Mouse (Mus musculus): ENCODE results near the gene Lmo1.

Gene Lmo1

DNA sequence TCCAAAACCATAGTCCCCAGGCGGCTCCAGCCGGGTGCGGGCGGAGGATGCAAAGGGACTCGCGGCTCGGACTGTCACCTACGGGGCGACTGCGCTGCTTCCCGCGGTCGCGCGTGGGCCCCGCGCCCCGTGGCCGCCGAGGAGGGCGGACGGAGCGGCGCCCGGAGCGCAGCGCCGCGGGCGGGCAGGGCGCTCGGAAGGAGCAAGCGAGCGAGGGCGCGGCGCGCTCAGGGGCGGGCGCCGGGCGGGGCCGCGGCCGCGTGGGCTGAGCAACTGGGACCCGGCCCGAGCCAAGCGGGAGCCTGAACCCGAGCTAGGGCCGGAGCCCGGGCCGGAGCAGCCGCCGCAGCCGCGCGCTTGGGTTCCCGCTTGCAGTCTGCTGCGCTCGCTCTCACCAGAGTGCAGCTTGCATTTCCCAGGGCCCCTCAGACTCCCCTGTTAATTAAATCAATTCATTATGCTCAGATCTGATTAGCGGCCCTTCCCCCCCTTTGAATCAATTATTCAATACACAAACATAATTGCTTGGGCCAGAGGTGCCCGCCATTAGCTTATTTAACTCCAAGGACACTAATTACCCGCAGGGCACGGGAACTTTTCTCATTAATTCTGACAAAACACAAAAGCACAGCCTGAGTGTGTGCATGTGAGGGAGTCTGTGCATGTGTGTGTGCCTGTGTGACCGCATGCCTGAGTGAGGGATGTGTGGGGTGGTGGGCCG, at the start of gene Lmo1:
Gene Lmo1, minus strand, starts transcription at position 259 of the 721 bp plus-strand sequence.
- WGBS: under 1% methylated on average over 62 of the region's 67 CpGs

DNA sequence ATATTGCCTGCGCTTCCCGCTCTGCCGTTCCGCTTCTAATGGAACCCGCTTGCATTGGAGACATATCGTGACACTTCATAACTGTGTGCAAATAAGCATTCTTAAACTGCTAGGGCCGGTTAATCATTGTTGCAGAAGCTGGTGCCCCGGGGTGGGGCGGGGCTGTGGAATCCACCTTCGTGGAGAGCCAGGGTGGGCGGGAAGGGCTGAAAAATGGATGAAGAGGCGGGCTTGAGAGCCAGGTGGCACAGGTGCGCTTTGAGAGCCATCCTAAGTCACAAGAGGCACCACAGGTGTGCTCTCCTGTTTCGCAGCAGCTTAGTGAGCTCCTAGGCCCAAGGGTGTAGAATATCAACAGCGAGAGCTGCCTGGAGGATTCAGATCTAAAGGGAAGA, 46.7 kb upstream of the Lmo1 start:
- WGBS: 96% methylated on average over 15 of the region's 15 CpGs

DNA sequence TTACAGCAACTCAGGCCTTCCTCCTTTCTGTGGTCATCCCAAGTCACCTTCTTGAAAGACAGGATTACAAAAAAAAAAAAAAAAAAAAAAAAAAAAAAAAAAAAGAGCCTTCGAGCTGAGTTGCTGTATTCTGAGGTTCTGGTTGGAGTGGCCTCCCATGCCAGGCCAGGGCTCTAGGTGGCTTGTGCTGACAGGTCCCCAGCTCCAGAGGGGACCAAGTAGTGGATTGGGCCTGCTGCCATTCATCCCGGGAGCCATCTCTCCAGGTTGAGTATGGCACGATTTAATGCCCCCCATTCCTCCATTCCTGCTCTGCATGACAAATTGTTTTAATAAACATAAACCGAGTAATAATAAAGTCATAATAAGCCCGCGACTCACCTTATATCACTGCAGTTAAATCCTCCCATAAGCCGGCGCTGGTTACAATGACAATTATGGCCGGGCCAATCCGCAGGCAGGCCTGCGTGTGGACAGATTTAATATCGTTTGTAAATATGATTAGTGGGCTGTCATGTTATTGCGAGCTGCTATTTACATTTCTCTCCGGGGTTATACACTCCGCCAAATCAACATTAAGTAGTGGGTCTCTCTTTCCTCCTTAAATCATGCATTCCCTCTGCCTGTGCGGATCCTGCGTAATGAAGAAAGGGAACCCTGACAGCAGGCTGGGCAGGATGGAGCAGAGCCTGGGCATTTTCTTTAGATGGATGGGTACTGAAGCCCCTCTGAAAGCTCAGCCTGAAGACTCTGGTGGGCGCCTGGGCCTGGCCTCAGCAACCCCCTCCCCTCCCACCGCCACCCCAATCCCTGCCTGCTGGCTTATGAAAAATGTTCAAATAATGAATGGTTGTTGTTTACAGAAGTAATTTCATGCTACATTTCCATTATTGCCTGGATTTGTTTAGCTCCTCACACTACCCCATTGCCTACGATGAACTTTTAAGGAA, 46.0 kb upstream of the Lmo1 start:
- 97% methylated on average over 20 of the region's 20 CpGs for WGBS

DNA sequence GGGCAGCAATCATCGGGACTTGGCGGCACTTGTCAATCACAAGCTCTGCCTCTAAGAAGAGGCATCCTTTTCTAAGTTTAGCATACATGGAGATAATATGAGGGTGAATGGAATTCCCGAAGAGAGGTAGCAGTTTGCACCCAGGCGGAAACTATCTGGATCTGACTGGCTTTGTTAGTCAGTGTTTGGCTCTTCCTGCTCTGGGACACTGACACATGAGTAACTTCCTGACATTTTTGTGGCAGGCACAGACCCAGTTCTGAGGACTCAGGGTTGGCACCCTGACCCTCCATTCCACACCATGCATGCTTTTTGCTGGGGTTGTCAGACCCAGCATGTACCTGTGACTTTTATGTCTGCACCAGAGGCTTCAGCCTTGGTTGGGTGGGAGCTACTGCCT, 45.0 kb upstream of the Lmo1 start:
- 85% methylated on average over 4 of the region's 4 CpGs for WGBS

DNA sequence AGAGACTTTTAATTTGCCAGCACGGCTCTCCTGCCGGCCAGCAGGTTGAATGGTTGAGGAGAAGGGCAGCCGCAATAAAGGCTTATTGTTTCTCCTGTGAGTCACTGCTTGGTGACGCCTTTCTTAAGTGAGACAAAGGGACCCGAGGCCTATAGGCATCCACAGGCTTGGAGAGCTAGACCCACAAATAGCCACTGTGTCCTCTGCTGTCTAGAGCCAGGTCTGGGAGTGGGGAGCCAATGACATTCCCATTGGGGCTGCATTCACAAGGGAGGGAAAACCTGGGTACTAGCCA, 43.9 kb upstream of the Lmo1 start:
- 48% methylated on average over 5 of the region's 5 CpGs for WGBS

DNA sequence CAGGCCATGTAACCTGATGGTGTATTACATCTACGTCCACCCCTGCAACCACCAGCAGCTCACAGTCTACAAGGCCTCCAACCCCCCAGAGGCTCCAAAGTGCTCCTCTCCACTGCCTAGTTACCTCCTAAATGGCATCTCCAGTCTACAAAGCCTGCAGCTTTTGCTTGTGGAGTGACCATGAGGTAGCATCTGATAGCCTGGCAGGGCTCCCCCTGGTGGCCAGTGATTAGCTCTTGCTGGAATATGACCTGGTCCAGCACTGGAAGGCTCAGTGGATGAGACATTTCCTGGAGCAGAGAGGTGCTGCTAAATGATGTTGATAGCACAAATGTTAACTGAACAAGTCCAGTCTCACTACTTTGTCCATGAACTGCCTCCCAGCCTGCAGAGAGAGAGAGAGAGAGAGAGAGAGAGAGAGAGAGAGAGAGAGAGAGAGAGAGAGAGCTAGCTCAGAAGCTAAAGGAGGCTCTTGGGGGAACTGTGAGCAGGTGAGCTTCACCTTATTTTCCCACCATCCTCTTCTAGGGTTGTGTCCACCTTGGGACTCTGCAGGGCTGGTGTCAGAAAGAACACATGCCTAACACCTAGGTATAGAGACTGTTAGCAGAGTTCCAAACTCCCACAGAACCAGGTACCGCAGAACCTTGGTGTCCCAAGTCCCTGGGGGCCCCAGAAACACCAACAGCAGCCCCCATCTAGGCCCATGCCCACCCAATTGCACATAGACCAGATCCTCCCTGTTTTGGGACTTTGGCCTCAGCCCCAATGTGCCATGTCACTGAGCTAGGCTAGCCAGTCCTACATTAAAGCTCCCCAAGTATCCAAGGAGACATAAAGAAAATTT, 43.3 kb upstream of the Lmo1 start:
- WGBS: 93% methylated on average over 2 of the region's 2 CpGs

DNA sequence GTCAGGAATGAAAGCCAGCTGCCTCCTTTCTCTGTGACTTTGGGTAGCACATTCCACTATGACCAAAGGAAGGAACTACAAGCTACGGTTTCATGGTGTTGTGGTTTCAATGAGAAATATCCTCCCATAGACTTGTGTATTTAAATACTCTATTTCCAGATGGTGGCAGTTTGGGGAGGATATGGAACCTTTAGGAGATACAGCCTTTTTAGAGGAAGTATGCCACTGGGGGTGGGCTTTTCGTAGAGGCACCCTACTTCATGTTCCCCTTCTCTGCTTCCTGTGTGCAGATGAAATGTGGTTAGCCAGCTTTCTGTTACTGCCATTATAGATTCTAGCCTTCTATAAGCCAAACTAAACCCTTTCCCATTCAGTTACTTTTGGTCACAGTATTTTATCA, 34.8 kb upstream of the Lmo1 start:
- WGBS: 81% methylated on average over 2 of the region's 2 CpGs

DNA sequence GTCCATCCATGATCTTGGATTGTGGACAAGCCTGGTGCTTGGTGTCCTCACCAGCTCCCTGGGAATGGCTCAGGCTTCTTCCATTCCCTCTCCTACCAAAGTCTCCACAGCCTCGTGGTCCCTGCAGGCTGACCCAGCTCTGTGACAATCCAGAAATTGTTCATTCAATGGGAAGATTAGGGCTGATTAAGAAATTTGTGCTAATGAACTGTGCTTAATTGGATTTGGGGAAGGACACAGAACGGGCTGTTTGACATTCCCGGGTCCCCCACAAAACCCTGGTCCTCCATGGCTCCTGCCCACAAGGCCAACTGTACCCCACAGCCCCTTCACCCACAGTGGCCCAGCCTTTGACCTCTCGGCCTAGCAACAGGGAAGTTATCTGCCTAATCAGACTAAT, 32.8 kb upstream of the Lmo1 start:
- WGBS: 70% methylated on average over 4 of the region's 4 CpGs

DNA sequence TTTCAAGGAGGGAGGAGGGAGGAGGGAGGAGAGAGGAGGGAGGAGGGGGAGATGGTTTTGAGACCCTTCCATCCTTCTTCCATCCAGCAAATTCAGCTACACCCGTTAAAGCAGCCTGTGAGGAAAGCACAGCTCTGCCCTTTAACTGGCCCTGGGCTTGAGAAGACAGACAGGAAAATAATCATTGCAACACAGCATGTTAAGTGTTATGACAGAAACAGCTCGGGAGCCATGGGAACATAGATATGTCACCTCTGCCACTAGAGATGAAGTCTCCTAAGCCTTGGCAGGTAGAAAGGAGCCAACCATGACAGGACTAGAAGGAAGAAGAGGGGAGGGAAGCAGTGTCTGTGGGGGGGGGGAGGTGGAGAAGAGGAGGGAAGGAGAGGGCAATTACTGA, 31.4 kb upstream of the Lmo1 start:
- WGBS: 79% methylated on average over 2 of the region's 2 CpGs

DNA sequence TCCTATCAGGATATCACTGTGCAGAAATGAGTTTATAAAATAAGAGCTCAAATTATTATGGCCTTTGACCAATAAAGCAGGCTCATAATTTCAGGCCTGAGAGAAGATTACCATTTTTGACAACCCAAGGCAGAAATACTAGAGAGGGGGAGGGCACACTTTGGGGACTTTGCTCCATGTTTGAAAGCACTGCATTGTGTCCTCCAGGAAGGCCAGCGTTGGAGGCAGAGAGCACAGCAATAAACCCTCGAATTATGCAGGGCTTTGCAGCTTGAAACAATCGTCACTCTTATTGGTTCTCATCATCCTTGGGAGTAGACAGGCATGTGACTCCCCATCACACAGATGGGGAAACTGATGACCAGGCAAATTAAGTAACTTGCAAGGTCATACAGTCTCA, 28.1 kb upstream of the Lmo1 start:
- 57% methylated on average over 3 of the region's 3 CpGs for whole genome bisulfite sequencing

DNA sequence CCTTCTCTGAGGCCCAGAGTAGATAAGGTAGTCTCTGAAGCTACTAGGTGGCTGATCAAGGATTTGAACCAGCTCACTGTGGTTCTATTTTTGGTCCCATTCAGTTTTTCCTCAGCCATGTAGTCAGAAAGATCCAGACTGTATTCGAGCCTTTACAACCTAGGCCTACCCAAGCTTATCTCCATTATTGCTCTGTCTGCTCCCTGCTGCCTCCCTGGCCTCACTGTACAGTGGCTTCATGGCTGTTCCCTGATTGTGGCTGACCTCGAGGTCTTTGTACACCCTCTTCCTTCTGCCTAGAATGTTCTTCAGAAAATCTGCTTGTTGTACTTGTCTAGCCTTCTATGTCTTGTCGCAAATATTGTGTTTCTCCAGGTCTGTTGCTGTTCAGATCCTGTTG, 25.6 kb upstream of the Lmo1 start:
- 89% methylated on average over 3 of the region's 3 CpGs for WGBS

DNA sequence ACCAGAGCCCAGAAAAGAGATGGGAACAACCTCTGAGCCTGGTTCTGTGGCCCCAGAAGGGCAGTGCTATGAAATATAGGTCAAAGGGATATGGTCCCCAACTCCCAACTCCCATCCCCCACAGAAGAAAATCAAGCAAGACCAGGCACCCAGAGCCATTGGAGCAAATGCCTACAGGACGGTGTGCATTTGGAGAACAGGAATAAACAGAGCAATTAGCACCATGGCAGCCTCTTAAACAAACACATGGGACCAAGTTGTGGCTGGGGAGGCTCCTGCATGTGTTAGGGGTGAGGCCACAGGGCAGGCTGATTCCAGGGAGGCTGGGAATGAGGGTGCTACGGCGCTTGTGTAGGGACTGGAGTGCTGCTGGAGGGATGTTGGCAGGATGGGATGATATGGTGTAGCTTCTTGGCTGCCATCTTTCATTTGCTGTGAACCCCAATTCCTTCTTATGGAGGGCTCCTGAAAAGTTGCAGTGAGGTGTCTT, 22.2 kb upstream of the Lmo1 start:
- 78% methylated on average over 3 of the region's 3 CpGs for WGBS

DNA sequence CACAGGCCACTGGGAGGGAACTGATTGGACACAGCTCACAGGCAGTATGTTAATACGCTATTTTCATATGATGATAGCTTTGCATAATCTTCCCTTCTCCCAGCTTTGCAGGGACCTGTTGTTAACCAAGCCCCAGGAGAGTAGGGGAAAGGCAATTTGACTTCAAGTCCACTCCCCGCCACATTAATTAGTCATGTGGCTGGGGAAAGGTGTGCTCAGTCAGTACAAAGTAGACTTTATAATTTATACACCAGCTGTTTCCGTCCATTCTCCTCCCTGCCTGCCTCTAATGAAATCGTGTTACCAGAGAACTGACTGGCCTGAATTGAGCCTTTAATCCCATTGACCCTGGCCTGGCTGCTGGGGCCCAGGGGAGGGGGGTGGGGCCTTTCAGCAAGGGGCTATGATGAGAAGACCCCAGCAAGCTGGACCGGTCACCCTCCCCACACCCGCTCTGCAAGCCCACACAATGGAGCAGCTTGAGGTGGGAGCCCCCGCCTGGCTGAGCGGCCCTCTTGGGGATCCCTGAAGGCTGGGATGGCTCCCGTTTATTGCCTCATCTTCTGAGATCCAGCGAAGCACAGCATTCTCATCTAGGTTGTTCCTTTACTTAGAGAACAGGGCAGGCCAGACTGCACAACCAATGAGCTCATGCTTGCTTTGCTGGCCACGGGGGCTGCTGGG, 21.5 kb upstream of the Lmo1 start:
- 60% methylated on average over 11 of the region's 11 CpGs for WGBS

DNA sequence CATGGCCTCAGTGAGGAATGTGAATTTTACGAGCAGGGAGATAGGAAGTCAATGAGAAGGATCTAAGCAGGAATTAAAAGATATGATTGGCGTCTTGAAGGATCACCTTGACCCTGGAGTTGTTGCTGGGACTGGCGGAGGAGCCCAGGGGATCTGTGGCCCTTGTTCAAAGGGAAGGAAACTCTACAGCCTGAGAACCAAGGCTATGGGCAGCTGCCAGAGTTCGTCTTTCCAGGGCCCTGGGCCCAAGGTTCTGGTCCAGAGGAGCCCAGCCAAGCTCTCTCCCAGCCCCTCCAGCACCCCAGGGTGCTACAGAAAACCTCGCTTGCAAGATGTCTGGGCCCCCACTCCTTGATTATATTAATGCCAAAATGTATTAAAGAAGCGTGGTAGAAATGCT, 21.0 kb upstream of the Lmo1 start:
- 81% methylated on average over 6 of the region's 6 CpGs for WGBS

DNA sequence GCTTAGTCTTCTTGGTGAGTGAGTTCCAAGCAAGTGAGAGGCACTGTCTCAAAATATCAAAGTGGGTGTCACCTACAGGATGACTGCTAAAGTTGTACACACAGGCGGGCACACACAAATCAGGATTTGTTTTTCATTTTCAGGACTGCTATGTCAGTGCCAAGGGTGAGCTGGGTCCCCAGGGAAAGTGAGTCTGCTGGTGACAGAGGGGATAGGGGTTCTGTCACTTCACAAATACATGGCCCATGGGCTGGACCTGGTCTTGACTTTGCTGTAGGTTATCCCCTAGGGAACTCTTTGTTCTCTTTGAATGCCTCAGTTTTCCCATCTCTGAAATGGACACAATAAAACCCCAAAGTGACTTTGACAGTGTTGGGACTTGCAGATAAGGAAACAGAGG, 19.8 kb upstream of the Lmo1 start:
- 70% methylated on average over 1 of the region's 1 CpGs for WGBS

DNA sequence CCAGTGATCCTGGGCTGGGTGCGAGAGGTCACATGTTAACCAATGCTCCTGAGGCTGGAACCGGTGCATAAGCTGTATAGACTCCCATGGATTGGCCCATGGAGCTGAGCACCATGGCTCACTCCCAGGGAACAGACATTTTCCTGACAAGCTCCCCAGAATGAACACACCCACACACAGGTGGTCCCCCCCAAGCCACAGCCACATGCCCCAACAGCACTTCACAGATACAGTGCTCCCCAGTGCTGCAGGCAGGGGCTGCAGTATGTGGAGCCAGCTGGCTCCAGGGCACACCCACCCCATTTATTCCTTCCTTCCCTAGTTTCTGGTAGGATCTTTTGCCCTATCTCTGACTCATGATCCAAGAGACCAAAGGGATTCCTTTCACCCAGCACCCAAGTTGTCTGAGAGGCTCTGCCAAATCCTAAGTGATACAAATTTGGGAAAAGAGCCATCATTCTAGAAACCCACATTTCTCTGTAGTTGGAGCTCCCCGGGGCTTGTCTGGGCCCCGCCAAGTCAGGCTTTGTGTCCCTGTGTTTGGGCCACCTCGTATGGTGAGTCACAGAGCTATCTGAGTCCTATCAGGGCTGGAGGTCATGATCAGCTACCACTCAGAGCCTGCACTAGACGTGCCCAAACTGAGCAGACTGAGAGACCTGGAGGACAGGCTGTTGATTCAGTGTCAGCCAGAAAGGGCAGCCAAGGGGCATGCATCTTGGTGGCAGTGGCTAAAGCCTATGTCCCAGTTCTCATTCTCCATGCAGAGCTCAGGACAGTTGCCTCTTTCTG, 12.4 kb upstream of the Lmo1 start:
- WGBS: 68% methylated on average over 6 of the region's 6 CpGs

DNA sequence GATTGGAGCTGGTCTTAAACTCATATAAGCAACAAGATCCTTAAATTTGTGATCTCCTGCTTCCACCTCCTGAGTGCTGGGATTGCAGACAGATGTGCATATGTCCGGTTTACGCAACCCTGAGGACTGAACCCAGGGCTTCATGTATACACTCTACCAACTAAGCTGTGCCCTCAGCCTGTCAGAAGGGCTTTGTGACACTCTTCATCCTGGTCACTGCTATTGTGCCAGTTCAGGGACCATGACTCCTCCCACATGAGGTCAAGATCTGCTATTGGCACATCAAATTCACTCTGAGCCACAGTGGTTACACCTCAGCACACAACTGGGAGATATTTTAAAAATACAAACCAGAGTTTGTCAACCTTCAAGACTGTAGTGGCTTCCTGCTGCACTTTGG, 11.0 kb upstream of the Lmo1 start:
- WGBS: 95% methylated on average over 2 of the region's 2 CpGs

DNA sequence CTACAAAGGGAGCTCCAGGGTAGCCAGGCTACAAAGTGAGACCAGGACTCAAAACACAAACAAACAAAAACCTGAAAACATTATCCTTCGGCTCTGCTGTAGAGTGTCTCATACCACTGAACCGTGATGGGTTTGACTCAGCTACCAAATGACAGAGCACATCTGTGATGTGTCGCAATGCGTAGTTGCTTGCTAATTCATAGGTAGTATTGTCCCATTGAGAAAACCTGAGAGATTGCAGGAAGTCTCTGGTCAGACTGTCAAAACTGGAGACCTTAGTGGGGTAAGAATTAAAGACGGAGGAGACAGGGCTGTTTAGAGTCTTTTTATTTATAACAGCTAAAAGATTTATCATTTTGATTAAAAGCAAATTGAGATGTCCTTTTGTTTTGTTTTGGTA, 10.6 kb upstream of the Lmo1 start:
- 82% methylated on average over 5 of the region's 5 CpGs for WGBS

DNA sequence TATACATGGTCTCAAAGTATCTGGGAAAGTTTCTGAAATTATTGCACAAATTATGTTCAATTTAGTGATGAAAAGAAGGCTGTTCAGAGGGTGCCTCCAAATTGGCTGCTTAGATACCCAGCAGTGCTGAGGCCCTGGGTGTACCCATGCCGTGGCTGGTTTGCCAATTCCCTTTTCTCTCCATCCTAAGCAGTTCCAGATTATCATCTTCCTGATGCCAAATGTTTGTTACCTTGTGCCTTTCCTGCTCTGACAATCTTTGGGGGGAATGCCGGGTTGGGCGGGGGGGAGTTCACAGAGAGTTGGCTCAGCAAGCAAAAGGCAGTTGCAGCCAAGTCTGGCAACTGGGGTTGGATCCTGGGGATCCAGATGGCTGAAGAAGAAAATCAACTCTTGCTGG, 1.7 kb upstream of the Lmo1 start:
- 49% methylated on average over 3 of the region's 3 CpGs for WGBS

DNA sequence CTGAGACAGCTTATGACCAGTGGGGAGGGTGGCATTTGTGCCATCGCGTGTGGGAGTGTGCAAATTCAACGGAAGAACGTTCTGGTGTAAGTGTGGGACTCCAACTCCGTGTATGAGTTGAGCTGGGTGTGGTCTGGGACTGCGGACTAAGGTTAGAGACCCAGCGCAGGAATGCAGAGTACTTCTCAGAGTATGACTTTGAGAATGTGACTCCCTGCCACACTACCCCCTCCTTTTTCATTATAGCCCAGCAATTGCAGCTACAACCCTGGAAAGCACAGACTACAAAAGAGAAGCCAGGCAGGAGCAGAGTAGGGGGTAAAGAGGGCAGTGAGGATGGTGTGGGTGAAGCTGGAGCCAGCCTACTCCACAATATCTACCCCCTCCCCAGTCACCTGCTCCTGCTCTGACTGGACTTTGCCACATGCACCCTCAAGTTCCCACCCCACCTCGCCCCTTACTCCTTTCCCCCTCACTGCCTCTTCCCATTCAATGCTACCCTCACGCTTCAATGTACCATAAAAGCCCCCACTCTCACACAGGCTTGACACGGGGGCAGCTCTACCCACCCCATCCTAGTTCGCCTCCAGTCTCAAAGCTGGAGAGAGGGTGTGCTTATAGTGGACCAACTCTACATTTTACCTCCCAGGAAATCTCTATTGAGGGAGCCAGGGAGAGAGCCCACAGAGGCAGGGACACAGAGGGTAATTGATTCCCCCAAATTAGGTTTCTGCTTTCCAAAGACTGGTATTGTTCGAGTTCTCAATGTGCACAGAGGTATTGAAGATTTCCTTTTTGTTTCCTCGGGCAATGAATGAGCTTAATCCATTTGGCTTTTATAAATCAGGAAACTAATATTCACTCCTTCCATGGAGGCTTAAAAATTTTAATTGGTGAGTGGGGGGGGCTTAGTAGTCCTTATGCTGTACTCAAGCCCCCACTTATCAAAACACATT, 941 bp upstream of the Lmo1 start:
- 26% methylated on average over 13 of the region's 13 CpGs for WGBS

Data from cerebral cortex, adult 2 months (tissue).